Mouse (Mus musculus): ENCODE results near the gene Tcn2. TPM values are rescaled to one million over a fixed set of nuclear protein-coding genes. Genes with fewer than 3 reads are reported as not detected.

Tcn2 gene
- polyA plus RNA-seq (2015; fragmentation: Nextera tagmentation; extraction: Ambion mirVana): 14.8 and 15.9 TPM in 2 replicates

- H3K36me3 ChIP-seq: no peaks in the 10 kb centered on the region
- ATAC-seq (ENCODE audit: low read depth) (peak; percentile 82), DNase-seq (peak; percentile 67)
- H3K9me3 ChIP-seq (replicated peaks): no peaks in the 10 kb centered on the region
- H3K27ac ChIP-seq: no peak within 1 kb of the TSS; the same call in 1 of the 2 replicates
- no peaks in the 10 kb centered on the region for H3K27me3 ChIP-seq
- H3K9ac ChIP-seq: peak within 1 kb of the TSS; percentile 53
- peaks cover 22% of the 10 kb centered on the region for H3K4me1 ChIP-seq (replicated peaks)
- under 1% methylated on average over 26 of the region's 26 CpGs for WGBS (ENCODE audit: insufficient replicate concordance)
- peak within 1 kb of the TSS; percentile 55 for H3K4me3 ChIP-seq (replicated peaks)
- H3K4me2 ChIP-seq: peak within 1 kb of the TSS; percentile 66
These were observed at the start of gene Tcn2 for GRCm38 (mm10) chr11:3931511-3932211. Tcn2 (minus strand) TSS chr11:3932159.

- WGBS (ENCODE audit: insufficient replicate concordance): 49% methylated on average over 6 of the region's 6 CpGs
- Histone ChIP-seq H3K27me3 (peaks cover 36% of the 10 kb centered on the region), H3K9me3 (replicated peaks) (no peaks in the 10 kb centered on the region), H3K4me3 (replicated peaks) (no peak overlapping the region), H3K4me1 (replicated peaks) (peaks cover 6% of the 10 kb centered on the region; the same call in 1 of the 2 replicates), H3K4me2 (no peak overlapping the region), H3K9ac (no peak overlapping the region), H3K27ac (no peak overlapping the region), H3K36me3 (peaks cover 47% of the 10 kb centered on the region)
- no peak for ATAC-seq (ENCODE audit: low read depth)
- DNase-seq: no peak
These were observed 49.6 kb upstream of the Tcn2 start for GRCm38 (mm10) chr11:3981536-3981935.

- Histone ChIP-seq H3K4me1 (replicated peaks) (no peaks in the 10 kb centered on the region; the same call in 1 of the 2 replicates), H3K9me3 (replicated peaks) (no peaks in the 10 kb centered on the region), H3K27ac (no peak overlapping the region), H3K27me3 (peaks cover 15% of the 10 kb centered on the region), H3K4me2 (no peak overlapping the region), H3K4me3 (replicated peaks) (no peak overlapping the region), H3K36me3 (peaks cover 78% of the 10 kb centered on the region), H3K9ac (no peak overlapping the region)
- WGBS (ENCODE audit: insufficient replicate concordance): 73% methylated on average over 5 of the region's 5 CpGs
- ATAC-seq (ENCODE audit: low read depth): no peak
- DNase-seq: no peak
These were observed 46.5 kb upstream of the Tcn2 start for GRCm38 (mm10) chr11:3978421-3978820.

GRCm38 (mm10) chr11:3976678-3977077 lies 44.7 kb upstream of the Tcn2 start, which contains the start of gene 4930556J24Rik:
4930556J24Rik (minus strand) TSS chr11:3976778.
- DNase-seq (no peak), ATAC-seq (ENCODE audit: low read depth) (no peak)
- Histone ChIP-seq H3K4me1 (replicated peaks) (no peaks in the 10 kb centered on the region; the same call in 1 of the 2 replicates), H3K9me3 (replicated peaks) (no peaks in the 10 kb centered on the region), H3K27ac (no peak within 1 kb of the TSS), H3K4me3 (replicated peaks) (no peak within 1 kb of the TSS), H3K36me3 (peaks cover 95% of the 10 kb centered on the region), H3K27me3 (no peaks in the 10 kb centered on the region), H3K9ac (no peak within 1 kb of the TSS), H3K4me2 (no peak within 1 kb of the TSS)
- 83% methylated on average over 6 of the region's 6 CpGs for WGBS (ENCODE audit: insufficient replicate concordance)

GRCm38 (mm10) chr11:3974311-3974710 lies 42.4 kb upstream of the Tcn2 start:
- Histone ChIP-seq H3K36me3 (peaks cover 100% of the 10 kb centered on the region), H3K9me3 (replicated peaks) (no peaks in the 10 kb centered on the region), H3K4me1 (replicated peaks) (no peaks in the 10 kb centered on the region), H3K27ac (no peak overlapping the region), H3K27me3 (no peaks in the 10 kb centered on the region), H3K9ac (no peak overlapping the region), H3K4me2 (no peak overlapping the region), H3K4me3 (replicated peaks) (no peak overlapping the region)
- no peak for ATAC-seq (ENCODE audit: low read depth)
- 76% methylated on average over 3 of the region's 3 CpGs for WGBS (ENCODE audit: insufficient replicate concordance)
- DNase-seq: no peak

- no peak overlapping the region for H3K4me2 ChIP-seq
- no peaks in the 10 kb centered on the region for H3K9me3 ChIP-seq (replicated peaks)
- H3K9ac ChIP-seq: no peak overlapping the region
- ATAC-seq (ENCODE audit: low read depth): no peak
- no peak for DNase-seq
- no peak overlapping the region for H3K27ac ChIP-seq
- H3K4me3 ChIP-seq (replicated peaks): no peak overlapping the region
- H3K27me3 ChIP-seq: no peaks in the 10 kb centered on the region
- peaks cover 99% of the 10 kb centered on the region for H3K36me3 ChIP-seq
- 83% methylated on average over 7 of the region's 7 CpGs for WGBS (ENCODE audit: insufficient replicate concordance)
- H3K4me1 ChIP-seq (replicated peaks): no peaks in the 10 kb centered on the region
These were observed 41.1 kb upstream of the Tcn2 start for GRCm38 (mm10) chr11:3973081-3973480.

- Histone ChIP-seq H3K4me3 (replicated peaks) (no peak overlapping the region), H3K9ac (no peak overlapping the region), H3K4me2 (no peak overlapping the region), H3K4me1 (replicated peaks) (peaks cover 13% of the 10 kb centered on the region), H3K27me3 (no peaks in the 10 kb centered on the region), H3K36me3 (peaks cover 89% of the 10 kb centered on the region), H3K27ac (no peak overlapping the region), H3K9me3 (replicated peaks) (no peaks in the 10 kb centered on the region)
- ATAC-seq (ENCODE audit: low read depth): no peak
- DNase-seq: no peak
- WGBS (ENCODE audit: insufficient replicate concordance): 87% methylated on average over 7 of the region's 7 CpGs
These were observed 38.4 kb upstream of the Tcn2 start for GRCm38 (mm10) chr11:3970361-3970760.

GRCm38 (mm10) chr11:3969837-3970236 lies 37.9 kb upstream of the Tcn2 start:
- H3K27ac ChIP-seq: no peak overlapping the region
- peaks cover 84% of the 10 kb centered on the region for H3K36me3 ChIP-seq
- no peaks in the 10 kb centered on the region for H3K9me3 ChIP-seq (replicated peaks)
- no peak overlapping the region for H3K9ac ChIP-seq
- H3K4me2 ChIP-seq: no peak overlapping the region
- DNase-seq: no peak
- ATAC-seq (ENCODE audit: low read depth): no peak
- no peak overlapping the region for H3K4me3 ChIP-seq (replicated peaks)
- H3K27me3 ChIP-seq: no peaks in the 10 kb centered on the region
- WGBS (ENCODE audit: insufficient replicate concordance): 68% methylated on average over 3 of the region's 3 CpGs
- H3K4me1 ChIP-seq (replicated peaks): peaks cover 18% of the 10 kb centered on the region

- ATAC-seq (ENCODE audit: low read depth) (peak; percentile 74; the same call in 1 of the 2 replicates), DNase-seq (no peak)
- WGBS (ENCODE audit: insufficient replicate concordance): 7% methylated on average over 11 of the region's 11 CpGs
- Histone ChIP-seq H3K4me1 (replicated peaks) (peaks cover 33% of the 10 kb centered on the region), H3K27ac (peak overlapping the region; percentile 73), H3K27me3 (peaks cover 3% of the 10 kb centered on the region; the same call in 1 of the 2 replicates), H3K4me3 (replicated peaks) (peak overlapping the region; percentile 83), H3K9ac (peak overlapping the region; percentile 81), H3K4me2 (peak overlapping the region; percentile 80), H3K9me3 (replicated peaks) (no peaks in the 10 kb centered on the region), H3K36me3 (peaks cover 31% of the 10 kb centered on the region)
These were observed 32.6 kb upstream of the Tcn2 start for GRCm38 (mm10) chr11:3964416-3965172.

GRCm38 (mm10) chr11:3963610-3964415 lies 31.9 kb upstream of the Tcn2 start, which contains the start of gene Pes1:
Pes1 (plus strand) TSS chr11:3963975.
- WGBS (ENCODE audit: insufficient replicate concordance): under 1% methylated on average over 31 of the region's 31 CpGs
- peak; percentile 88 for ATAC-seq (ENCODE audit: low read depth)
- no peaks in the 10 kb centered on the region for H3K9me3 ChIP-seq (replicated peaks)
- peak within 1 kb of the TSS; percentile 83 for H3K4me3 ChIP-seq (replicated peaks)
- H3K27ac ChIP-seq: peak within 1 kb of the TSS; percentile 73
- H3K36me3 ChIP-seq: peaks cover 23% of the 10 kb centered on the region
- peak; percentile 77 for DNase-seq
- H3K4me1 ChIP-seq (replicated peaks): peaks cover 33% of the 10 kb centered on the region
- peaks cover 3% of the 10 kb centered on the region; the same call in 1 of the 2 replicates for H3K27me3 ChIP-seq
- H3K4me2 ChIP-seq: peak within 1 kb of the TSS; percentile 80
- peak within 1 kb of the TSS; percentile 81 for H3K9ac ChIP-seq

GRCm38 (mm10) chr11:3963155-3963554 lies 31.2 kb upstream of the Tcn2 start:
- H3K4me3 ChIP-seq (replicated peaks): peak overlapping the region; percentile 83
- no peaks in the 10 kb centered on the region for H3K9me3 ChIP-seq (replicated peaks)
- peaks cover 17% of the 10 kb centered on the region for H3K36me3 ChIP-seq
- H3K27me3 ChIP-seq: peaks cover 3% of the 10 kb centered on the region; the same call in 1 of the 2 replicates
- H3K27ac ChIP-seq: peak overlapping the region; percentile 55; the same call in 1 of the 2 replicates
- ATAC-seq (ENCODE audit: low read depth): no peak
- no peak for DNase-seq
- H3K9ac ChIP-seq: peak overlapping the region; percentile 81
- H3K4me2 ChIP-seq: peak overlapping the region; percentile 80
- peaks cover 33% of the 10 kb centered on the region for H3K4me1 ChIP-seq (replicated peaks)
- WGBS (ENCODE audit: insufficient replicate concordance): 73% methylated on average over 10 of the region's 10 CpGs
